Mouse (Mus musculus): ENCODE measurements at regions not wholly inside any gene's neighbourhood (a gene's known extent, or its start where the extent isn't known, plus 50 kb on each side); places are given as distances from the start of the nearest gene placed in this dataset.

- DNase-seq, result peak; percentile 33
Measured at GRCm38 (mm10) chr6:93004587-93005240, 61.4 kb upstream of the Adamts9 start.

- DNase-seq, result no peak
Measured at GRCm38 (mm10) chr6:93003812-93004211, 60.5 kb upstream of the Adamts9 start.

- DNase-seq, result no peak
Measured at GRCm38 (mm10) chr6:92993647-92994046, 50.4 kb upstream of the Adamts9 start.
